Mouse (Mus musculus): ENCODE results near the gene Ube2b. TPM values are rescaled to one million over a fixed set of nuclear protein-coding genes. Genes with fewer than 3 reads are reported as not detected.

Gene Ube2b
- 31.1 and 40.0 TPM in 2 replicates for polyA plus RNA-seq (2012)

- no peaks in the 10 kb centered on the region for H3K9me3 ChIP-seq (ENCODE audit: control insufficient read depth, low read length)
- no peak for TF ChIP-seq TAL1 (IDR thresholded peaks at IDR 0.05; ENCODE audit: low read length)
- TF ChIP-seq GATA1 (IDR thresholded peaks at IDR 0.05; ENCODE audit: low read length), result no peak
- H3K27me3 ChIP-seq (ENCODE audit: control insufficient read depth), result no peaks in the 10 kb centered on the region
- H3K36me3 ChIP-seq (ENCODE audit: control insufficient read depth), result peaks cover 27% of the 10 kb centered on the region
- peaks cover 61% of the 10 kb centered on the region for H3K4me1 ChIP-seq (ENCODE audit: control insufficient read depth)
- H3K4me3 ChIP-seq (replicated peaks), result peak within 1 kb of the TSS; percentile 89
Measured at GRCm38 (mm10) chr11:52000290-52000962, at the start of gene Ube2b. Gene Ube2b, minus strand, starts transcription at chr11:52000762.

DNA sequence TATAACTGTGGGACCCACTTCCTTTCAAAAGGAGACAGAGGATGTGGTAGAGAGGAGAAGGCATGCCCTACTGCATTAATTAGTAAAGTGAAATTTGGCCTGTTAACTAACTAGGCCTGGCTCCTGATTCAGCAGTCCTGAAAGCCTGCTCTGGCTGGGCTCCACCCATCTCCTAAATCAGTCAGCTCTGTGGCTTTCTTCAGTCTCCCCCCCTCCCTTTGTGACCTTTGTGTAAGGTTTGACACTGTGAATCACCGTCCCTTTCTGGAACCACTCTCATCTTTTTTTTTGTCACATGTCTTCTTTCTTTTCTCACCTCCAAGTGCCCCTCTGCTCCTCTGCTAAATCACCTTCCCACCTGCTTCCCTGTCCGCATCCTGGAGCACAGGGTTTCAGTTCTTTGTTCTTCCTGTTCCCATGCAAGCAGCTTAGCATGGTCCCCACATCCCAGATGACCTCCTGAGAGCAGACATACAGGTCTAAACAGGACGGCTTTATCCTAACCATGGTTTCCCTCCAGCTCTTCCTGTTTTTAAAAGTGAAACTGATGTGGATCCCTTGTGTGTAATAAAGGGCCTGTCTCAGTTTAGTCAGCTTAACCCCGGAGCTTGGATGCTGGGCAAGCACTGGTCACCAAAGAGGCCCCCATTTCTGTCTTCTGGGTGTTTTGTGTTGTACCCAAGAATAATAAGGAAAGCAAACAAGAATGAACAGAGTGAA, 46.0 kb upstream of the Ube2b start:
- Histone ChIP-seq H3K27me3 (ENCODE audit: control insufficient read depth) (no peaks in the 10 kb centered on the region), H3K4me3 (replicated peaks) (no peak overlapping the region), H3K36me3 (ENCODE audit: control insufficient read depth) (no peaks in the 10 kb centered on the region), H3K9me3 (ENCODE audit: control insufficient read depth, low read length) (no peaks in the 10 kb centered on the region), H3K4me1 (ENCODE audit: control insufficient read depth) (peaks cover 17% of the 10 kb centered on the region)
- TF ChIP-seq GATA1 (IDR thresholded peaks at IDR 0.05; ENCODE audit: low read length), result no peak
- TF ChIP-seq TAL1 (IDR thresholded peaks at IDR 0.05; ENCODE audit: low read length), result no peak

DNA sequence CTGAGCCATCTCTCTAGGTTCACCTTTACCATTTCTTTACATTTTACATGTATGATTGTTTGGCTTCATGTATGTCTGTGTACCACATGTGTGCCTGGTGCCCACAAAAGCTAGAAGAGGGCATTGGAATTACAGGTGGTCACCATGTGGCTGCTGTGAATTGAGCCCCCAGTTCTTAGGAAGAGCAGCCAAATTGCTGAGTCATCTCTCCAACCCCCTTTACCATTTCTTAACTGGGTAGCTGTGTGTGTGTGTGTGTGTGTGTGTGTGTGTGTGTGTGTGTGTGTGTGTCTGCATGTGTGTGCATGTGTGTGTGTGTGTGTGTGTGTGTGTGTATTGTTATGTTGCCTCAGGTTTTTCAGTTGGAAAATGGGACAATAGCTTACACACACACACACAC, 43.6 kb upstream of the Ube2b start:
- H3K4me1 ChIP-seq (ENCODE audit: control insufficient read depth), result peaks cover 17% of the 10 kb centered on the region
- no peaks in the 10 kb centered on the region for H3K9me3 ChIP-seq (ENCODE audit: control insufficient read depth, low read length)
- H3K27me3 ChIP-seq (ENCODE audit: control insufficient read depth), result no peaks in the 10 kb centered on the region
- TF ChIP-seq TAL1 (IDR thresholded peaks at IDR 0.05; ENCODE audit: low read length), result no peak
- no peak for TF ChIP-seq GATA1 (IDR thresholded peaks at IDR 0.05; ENCODE audit: low read length)
- H3K4me3 ChIP-seq (replicated peaks), result no peak overlapping the region
- H3K36me3 ChIP-seq (ENCODE audit: control insufficient read depth), result no peaks in the 10 kb centered on the region

GRCm38 (mm10) chr11:52043224-52043623, 42.7 kb upstream of the Ube2b start:
- H3K4me3 ChIP-seq (replicated peaks), result no peak overlapping the region
- peaks cover 17% of the 10 kb centered on the region for H3K4me1 ChIP-seq (ENCODE audit: control insufficient read depth)
- no peaks in the 10 kb centered on the region for H3K36me3 ChIP-seq (ENCODE audit: control insufficient read depth)
- no peaks in the 10 kb centered on the region for H3K9me3 ChIP-seq (ENCODE audit: control insufficient read depth, low read length)
- H3K27me3 ChIP-seq (ENCODE audit: control insufficient read depth), result no peaks in the 10 kb centered on the region
- TF ChIP-seq GATA1 (IDR thresholded peaks at IDR 0.05; ENCODE audit: low read length) (no peak), TAL1 (IDR thresholded peaks at IDR 0.05; ENCODE audit: low read length) (no peak)

- H3K9me3 ChIP-seq (ENCODE audit: control insufficient read depth, low read length), result no peaks in the 10 kb centered on the region
- H3K27me3 ChIP-seq (ENCODE audit: control insufficient read depth), result no peaks in the 10 kb centered on the region
- no peaks in the 10 kb centered on the region for H3K36me3 ChIP-seq (ENCODE audit: control insufficient read depth)
- H3K4me1 ChIP-seq (ENCODE audit: control insufficient read depth), result no peaks in the 10 kb centered on the region
- no peak for TF ChIP-seq TAL1 (IDR thresholded peaks at IDR 0.05; ENCODE audit: low read length)
- no peak for TF ChIP-seq GATA1 (IDR thresholded peaks at IDR 0.05; ENCODE audit: low read length)
- H3K4me3 ChIP-seq (replicated peaks), result no peak overlapping the region
Measured at GRCm38 (mm10) chr11:52037659-52038058, 37.1 kb upstream of the Ube2b start.

DNA sequence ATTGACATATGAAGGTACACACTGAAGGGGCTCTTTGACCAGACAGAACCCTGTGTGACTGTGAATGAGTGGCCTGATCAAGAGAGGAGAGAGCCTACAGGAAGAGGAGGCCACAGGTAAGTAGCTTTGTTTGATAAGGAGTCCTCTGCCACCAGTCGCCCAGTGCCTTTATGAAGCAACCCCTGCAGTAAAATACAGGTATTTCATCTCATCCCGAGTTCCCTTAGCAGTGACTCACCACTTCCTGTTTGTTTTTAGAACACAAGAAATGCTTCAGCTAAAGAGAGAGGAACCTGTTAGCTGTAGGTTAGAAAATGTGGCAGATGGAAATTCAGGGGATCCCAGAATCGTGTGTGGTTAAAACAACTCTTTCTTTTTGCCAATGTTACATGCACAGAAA, 35.3 kb upstream of the Ube2b start:
- Histone ChIP-seq H3K4me3 (replicated peaks) (no peak overlapping the region), H3K36me3 (ENCODE audit: control insufficient read depth) (no peaks in the 10 kb centered on the region), H3K4me1 (ENCODE audit: control insufficient read depth) (no peaks in the 10 kb centered on the region), H3K9me3 (ENCODE audit: control insufficient read depth, low read length) (no peaks in the 10 kb centered on the region), H3K27me3 (ENCODE audit: control insufficient read depth) (no peaks in the 10 kb centered on the region)
- no peak for TF ChIP-seq TAL1 (IDR thresholded peaks at IDR 0.05; ENCODE audit: low read length)
- no peak for TF ChIP-seq GATA1 (IDR thresholded peaks at IDR 0.05; ENCODE audit: low read length)

GRCm38 (mm10) chr11:52033953-52034352, 33.4 kb upstream of the Ube2b start:
- Histone ChIP-seq H3K36me3 (ENCODE audit: control insufficient read depth) (no peaks in the 10 kb centered on the region), H3K4me3 (replicated peaks) (no peak overlapping the region), H3K4me1 (ENCODE audit: control insufficient read depth) (no peaks in the 10 kb centered on the region), H3K9me3 (ENCODE audit: control insufficient read depth, low read length) (no peaks in the 10 kb centered on the region), H3K27me3 (ENCODE audit: control insufficient read depth) (no peaks in the 10 kb centered on the region)
- no peak for TF ChIP-seq TAL1 (IDR thresholded peaks at IDR 0.05; ENCODE audit: low read length)
- TF ChIP-seq GATA1 (IDR thresholded peaks at IDR 0.05; ENCODE audit: low read length), result no peak

GRCm38 (mm10) chr11:52032356-52032755, 31.8 kb upstream of the Ube2b start:
- H3K4me3 ChIP-seq (replicated peaks), result no peak overlapping the region
- H3K4me1 ChIP-seq (ENCODE audit: control insufficient read depth), result no peaks in the 10 kb centered on the region
- TF ChIP-seq TAL1 (IDR thresholded peaks at IDR 0.05; ENCODE audit: low read length), result no peak
- no peaks in the 10 kb centered on the region for H3K27me3 ChIP-seq (ENCODE audit: control insufficient read depth)
- no peaks in the 10 kb centered on the region for H3K36me3 ChIP-seq (ENCODE audit: control insufficient read depth)
- no peaks in the 10 kb centered on the region for H3K9me3 ChIP-seq (ENCODE audit: control insufficient read depth, low read length)

DNA sequence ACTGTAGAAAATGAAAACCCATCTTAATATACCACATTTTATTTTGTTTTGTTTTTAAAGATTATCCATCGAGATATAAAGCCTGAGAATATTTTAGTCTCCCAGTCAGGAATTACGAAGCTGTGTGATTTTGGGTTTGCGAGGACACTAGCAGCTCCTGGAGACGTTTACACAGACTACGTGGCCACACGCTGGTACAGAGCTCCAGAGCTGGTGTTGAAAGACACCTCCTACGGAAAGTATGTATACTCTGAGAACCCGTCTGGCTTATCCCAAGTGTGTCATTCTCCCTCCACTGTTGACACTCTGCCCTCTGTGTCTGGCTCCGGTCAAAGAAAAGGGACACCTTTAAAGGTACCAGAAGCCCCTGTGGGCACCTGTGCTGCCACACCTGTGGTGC, 17.7 kb upstream of the Ube2b start:
- TF ChIP-seq TAL1 (IDR thresholded peaks at IDR 0.05; ENCODE audit: low read length), result no peak
- TF ChIP-seq GATA1 (IDR thresholded peaks at IDR 0.05; ENCODE audit: low read length), result no peak

More for the DNA sequence above, 17.7 kb upstream of the Ube2b start:
- H3K9me3 ChIP-seq (ENCODE audit: control insufficient read depth, low read length), result no peaks in the 10 kb centered on the region
- no peaks in the 10 kb centered on the region for H3K36me3 ChIP-seq (ENCODE audit: control insufficient read depth)
- no peaks in the 10 kb centered on the region for H3K4me1 ChIP-seq (ENCODE audit: control insufficient read depth)
- H3K27me3 ChIP-seq (ENCODE audit: control insufficient read depth), result no peaks in the 10 kb centered on the region
- no peak overlapping the region for H3K4me3 ChIP-seq (replicated peaks)

Measured in erythroblast, embryonic 14.5 days (primary cell).